Mouse (Mus musculus): ENCODE measurements around the gene Ormdl1. TPM values are rescaled to one million over a fixed set of nuclear protein-coding genes. Genes with fewer than 3 reads are reported as not detected.
A peak's percentile ranks its signal among the peaks of the same experiment; 100 is the strongest.
"Not testable (repeated sequence)": the region's sequence is repeated elsewhere in the genome, so short reads cannot be mapped to it uniquely, and the experiment has no call there.

The Ormdl1 gene
- total RNA-seq (2014; rRNA removed) (21.9 and 22.1 TPM in 2 replicates), polyA plus RNA-seq (2015; fragmentation: Nextera tagmentation; extraction: Ambion mirVana) (33.9 and 34.8 TPM in 2 replicates)

GRCm38 (mm10) chr1:53296581-53297383 lies at the start of gene Ormdl1, which contains the start of the genes Pms1 and Gm28778:
Ormdl1 (plus strand) TSS chr1:53297095.
Pms1 (minus strand) TSS chr1:53297018.
Gm28778 (plus strand) TSS chr1:53297111.
- no peaks in the 10 kb centered on the region for H3K27me3 ChIP-seq (ENCODE audit: insufficient read depth, low read length)
- TF ChIP-seq CTCF (IDR thresholded peaks at IDR 0.05; ENCODE audit: low read depth), result peak; percentile 41
- peak within 1 kb of the TSS; percentile 72 for H3K4me2 ChIP-seq (ENCODE audit: low read depth, low read length)
- peak within 1 kb of the TSS; percentile 92 for H3K4me3 ChIP-seq (ENCODE audit: low read length)
- H3K4me1 ChIP-seq (ENCODE audit: insufficient read depth, low read length), result no peaks in the 10 kb centered on the region
- DNase-seq (ENCODE audit: low spot score), result peak; percentile 97
- peak within 1 kb of the TSS; percentile 65 for H3K9ac ChIP-seq (replicated peaks; ENCODE audit: low read length)
- WGBS, result under 1% methylated on average over 60 of the region's 66 CpGs
- H3K27ac ChIP-seq, result peak within 1 kb of the TSS; percentile 78
- peak; percentile 100 for ATAC-seq
- no peaks in the 10 kb centered on the region for H3K9me3 ChIP-seq (ENCODE audit: low read length)
- no peaks in the 10 kb centered on the region for H3K36me3 ChIP-seq (ENCODE audit: insufficient read depth, low read length)

- not testable (repeated sequence) for H3K36me3 ChIP-seq (ENCODE audit: insufficient read depth, low read length); H3K4me2 ChIP-seq (ENCODE audit: low read depth, low read length); ATAC-seq
These were observed 31.8 kb upstream of the Ormdl1 start for GRCm38 (mm10) chr1:53264958-53265612.

GRCm38 (mm10) chr1:53269901-53270300 lies 27.0 kb upstream of the Ormdl1 start:
- 86% methylated on average over 3 of the region's 3 CpGs for WGBS
- H3K4me1 ChIP-seq (ENCODE audit: insufficient read depth, low read length), result no peaks in the 10 kb centered on the region
- no peak overlapping the region for H3K9ac ChIP-seq (replicated peaks; ENCODE audit: low read length)
- DNase-seq (ENCODE audit: low spot score) (no peak), ATAC-seq (no peak)
- H3K4me3 ChIP-seq (ENCODE audit: low read length), result no peak overlapping the region
- no peaks in the 10 kb centered on the region for H3K27me3 ChIP-seq (ENCODE audit: insufficient read depth, low read length)
- no peaks in the 10 kb centered on the region for H3K36me3 ChIP-seq (ENCODE audit: insufficient read depth, low read length)
- H3K4me2 ChIP-seq (ENCODE audit: low read depth, low read length), result no peak overlapping the region
- no peaks in the 10 kb centered on the region for H3K9me3 ChIP-seq (ENCODE audit: low read length)
- no peak for TF ChIP-seq CTCF (IDR thresholded peaks at IDR 0.05; ENCODE audit: low read depth)
- no peak overlapping the region for H3K27ac ChIP-seq

More at GRCm38 (mm10) chr1:53264958-53265612, 31.8 kb upstream of the Ormdl1 start:
- not testable (repeated sequence) for H3K27ac ChIP-seq; DNase-seq (ENCODE audit: low spot score); H3K4me1 ChIP-seq (ENCODE audit: insufficient read depth, low read length); H3K9me3 ChIP-seq (ENCODE audit: low read length); H3K27me3 ChIP-seq (ENCODE audit: insufficient read depth, low read length); H3K4me3 ChIP-seq (ENCODE audit: low read length); H3K9ac ChIP-seq (replicated peaks; ENCODE audit: low read length)

- peak; percentile 80 for TF ChIP-seq CTCF (IDR thresholded peaks at IDR 0.05; ENCODE audit: low read depth)
- Histone ChIP-seq H3K4me2 (ENCODE audit: low read depth, low read length) (no peak overlapping the region), H3K9me3 (ENCODE audit: low read length) (no peaks in the 10 kb centered on the region), H3K9ac (replicated peaks; ENCODE audit: low read length) (no peak overlapping the region), H3K36me3 (ENCODE audit: insufficient read depth, low read length) (no peaks in the 10 kb centered on the region), H3K4me3 (ENCODE audit: low read length) (no peak overlapping the region), H3K27ac (no peak overlapping the region), H3K27me3 (ENCODE audit: insufficient read depth, low read length) (no peaks in the 10 kb centered on the region), H3K4me1 (ENCODE audit: insufficient read depth, low read length) (no peaks in the 10 kb centered on the region)
- ATAC-seq (peak; percentile 74), DNase-seq (ENCODE audit: low spot score) (peak; percentile 78)
These were observed 24.2 kb upstream of the Ormdl1 start for GRCm38 (mm10) chr1:53272646-53273045.

- Histone ChIP-seq H3K36me3 (ENCODE audit: insufficient read depth, low read length) (no peaks in the 10 kb centered on the region), H3K4me3 (ENCODE audit: low read length) (no peak overlapping the region), H3K4me2 (ENCODE audit: low read depth, low read length) (no peak overlapping the region), H3K27me3 (ENCODE audit: insufficient read depth, low read length) (no peaks in the 10 kb centered on the region), H3K27ac (no peak overlapping the region), H3K4me1 (ENCODE audit: insufficient read depth, low read length) (no peaks in the 10 kb centered on the region), H3K9me3 (ENCODE audit: low read length) (no peaks in the 10 kb centered on the region), H3K9ac (replicated peaks; ENCODE audit: low read length) (no peak overlapping the region)
- WGBS, result 80% methylated on average over 3 of the region's 3 CpGs
- ATAC-seq (no peak), DNase-seq (ENCODE audit: low spot score) (no peak)
- TF ChIP-seq CTCF (IDR thresholded peaks at IDR 0.05; ENCODE audit: low read depth), result no peak
These were observed 5.7 kb upstream of the Ormdl1 start for GRCm38 (mm10) chr1:53291197-53291596.

- no peak overlapping the region for H3K4me3 ChIP-seq (ENCODE audit: low read length)
- no peaks in the 10 kb centered on the region for H3K9me3 ChIP-seq (ENCODE audit: low read length)
- DNase-seq (ENCODE audit: low spot score), result no peak
- WGBS, result 88% methylated on average over 4 of the region's 4 CpGs
- no peak for TF ChIP-seq CTCF (IDR thresholded peaks at IDR 0.05; ENCODE audit: low read depth)
- H3K4me2 ChIP-seq (ENCODE audit: low read depth, low read length), result no peak overlapping the region
- ATAC-seq, result no peak
- no peaks in the 10 kb centered on the region for H3K36me3 ChIP-seq (ENCODE audit: insufficient read depth, low read length)
- no peak overlapping the region for H3K27ac ChIP-seq
- no peak overlapping the region for H3K9ac ChIP-seq (replicated peaks; ENCODE audit: low read length)
- no peaks in the 10 kb centered on the region for H3K27me3 ChIP-seq (ENCODE audit: insufficient read depth, low read length)
- H3K4me1 ChIP-seq (ENCODE audit: insufficient read depth, low read length), result no peaks in the 10 kb centered on the region
These were observed 3.6 kb downstream of the Ormdl1 start for GRCm38 (mm10) chr1:53300506-53300905.

Measured in hindbrain, postnatal 0 days (tissue).